Mouse (Mus musculus): ENCODE results near the gene Ovgp1.
"Not testable (repeated sequence)": the region's sequence is repeated elsewhere in the genome, so short reads cannot be mapped to it uniquely, and the experiment has no call there.

Gene Ovgp1

GRCm38 (mm10) chr3:105994730-105995129 lies 21.2 kb downstream of the Ovgp1 start:
- DNase-seq (ENCODE audit: low spot score), result no peak

- DNase-seq (ENCODE audit: low spot score), result no peak
Measured at GRCm38 (mm10) chr3:106000707-106001375, 27.3 kb downstream of the Ovgp1 start.

GRCm38 (mm10) chr3:106001416-106002370 lies 28.2 kb downstream of the Ovgp1 start:
- no peak for DNase-seq (ENCODE audit: low spot score)

GRCm38 (mm10) chr3:106003360-106003759 lies 29.8 kb downstream of the Ovgp1 start:
- not testable (repeated sequence) for DNase-seq (ENCODE audit: low spot score)

GRCm38 (mm10) chr3:106014546-106014945 lies 41.0 kb downstream of the Ovgp1 start, which contains the start of gene Pifo:
Pifo (minus strand) TSS chr3:106014646.
- no peak for DNase-seq (ENCODE audit: low spot score)

GRCm38 (mm10) chr3:106021840-106022239 lies 48.3 kb downstream of the Ovgp1 start:
- DNase-seq (ENCODE audit: low spot score), result no peak

- no peak for DNase-seq (ENCODE audit: low spot score)
Measured at GRCm38 (mm10) chr3:106024135-106024534, 50.6 kb downstream of the Ovgp1 start.

- DNase-seq (ENCODE audit: low spot score), result no peak
Measured at GRCm38 (mm10) chr3:106032781-106033180, 59.3 kb downstream of the Ovgp1 start, which contains the start of gene Chil5. Chil5 (minus strand) TSS chr3:106032814.

Data from MN1 (cell line).